Mouse (Mus musculus): Measurements from ENCODE around the gene Fam193a. TPM values are rescaled to one million over a fixed set of nuclear protein-coding genes. Genes with fewer than 3 reads are reported as not detected.

Fam193a gene
- polyA plus RNA-seq, 1 experiment from 2014 or later, result 3.3 TPM

GRCm38 (mm10) chr5:34526477-34526775, 156.7 kb downstream of the Fam193a start:
- Histone ChIP-seq H3K4me1 (ENCODE audit: control insufficient read depth, low read depth, low read length) (peaks cover 18% of the 10 kb centered on the region), H3K4me2 (ENCODE audit: low read depth, low read length) (peak overlapping the region; percentile 83), H3K27me3 (ENCODE audit: control insufficient read depth, insufficient read depth, low read depth, low read length) (no peaks in the 10 kb centered on the region; the same call in 1 of the 2 replicates), H3K4me3 (ENCODE audit: low read depth, low read length) (peak overlapping the region; percentile 81), H3K36me3 (ENCODE audit: control insufficient read depth, insufficient read depth) (no peaks in the 10 kb centered on the region), H3K9me3 (replicated peaks; ENCODE audit: control insufficient read depth, low read length) (no peaks in the 10 kb centered on the region), H3K27ac (ENCODE audit: low read length) (peak overlapping the region; percentile 78), H3K9ac (ENCODE audit: low read depth, low read length) (peak overlapping the region; percentile 72)
- WGBS (ENCODE audit: insufficient replicate concordance), result 54% methylated on average over 5 of the region's 5 CpGs
- no peak for ATAC-seq (ENCODE audit: low read depth)

GRCm38 (mm10) chr5:34527352-34527751, 157.6 kb downstream of the Fam193a start:
- H3K27ac ChIP-seq (ENCODE audit: low read length), result no peak overlapping the region
- no peaks in the 10 kb centered on the region; the same call in 1 of the 2 replicates for H3K27me3 ChIP-seq (ENCODE audit: control insufficient read depth, insufficient read depth, low read depth, low read length)
- no peak overlapping the region for H3K4me3 ChIP-seq (ENCODE audit: low read depth, low read length)
- 79% methylated on average over 2 of the region's 2 CpGs for WGBS (ENCODE audit: insufficient replicate concordance)
- no peak for ATAC-seq (ENCODE audit: low read depth)
- H3K9me3 ChIP-seq (replicated peaks; ENCODE audit: control insufficient read depth, low read length), result no peaks in the 10 kb centered on the region
- no peak overlapping the region for H3K9ac ChIP-seq (ENCODE audit: low read depth, low read length)
- no peak overlapping the region for H3K4me2 ChIP-seq (ENCODE audit: low read depth, low read length)
- no peaks in the 10 kb centered on the region for H3K36me3 ChIP-seq (ENCODE audit: control insufficient read depth, insufficient read depth)
- peaks cover 18% of the 10 kb centered on the region for H3K4me1 ChIP-seq (ENCODE audit: control insufficient read depth, low read depth, low read length)

DNA sequence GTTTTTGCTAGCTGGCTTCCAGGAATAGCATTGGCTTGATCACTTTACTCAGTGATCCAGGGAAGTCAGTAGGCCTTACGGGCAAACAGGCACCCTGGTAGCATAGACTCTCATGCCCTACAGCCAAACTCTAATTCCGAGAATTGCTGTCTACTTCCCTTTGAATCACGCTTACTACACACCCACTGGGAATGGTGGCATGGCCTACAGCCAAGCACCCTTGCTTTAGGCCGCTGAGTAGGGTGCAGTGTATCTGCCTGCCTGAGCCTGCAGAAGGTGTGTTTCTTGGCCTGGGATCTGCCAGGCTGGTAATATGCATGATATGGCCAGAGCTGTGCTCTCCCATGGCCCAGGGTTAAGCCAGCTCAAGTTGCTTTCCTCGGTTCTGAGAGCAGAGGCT, 159.0 kb downstream of the Fam193a start:
- no peaks in the 10 kb centered on the region for H3K9me3 ChIP-seq (replicated peaks; ENCODE audit: control insufficient read depth, low read length)
- H3K36me3 ChIP-seq (ENCODE audit: control insufficient read depth, insufficient read depth), result no peaks in the 10 kb centered on the region
- H3K4me1 ChIP-seq (ENCODE audit: control insufficient read depth, low read depth, low read length), result peaks cover 20% of the 10 kb centered on the region
- no peak overlapping the region for H3K9ac ChIP-seq (ENCODE audit: low read depth, low read length)
- H3K4me3 ChIP-seq (ENCODE audit: low read depth, low read length), result no peak overlapping the region
- no peak overlapping the region for H3K4me2 ChIP-seq (ENCODE audit: low read depth, low read length)
- no peak for ATAC-seq (ENCODE audit: low read depth)
- WGBS (ENCODE audit: insufficient replicate concordance), result 66% methylated on average over 5 of the region's 5 CpGs
- H3K27ac ChIP-seq (ENCODE audit: low read length), result no peak overlapping the region
- no peaks in the 10 kb centered on the region; the same call in 1 of the 2 replicates for H3K27me3 ChIP-seq (ENCODE audit: control insufficient read depth, insufficient read depth, low read depth, low read length)

DNA sequence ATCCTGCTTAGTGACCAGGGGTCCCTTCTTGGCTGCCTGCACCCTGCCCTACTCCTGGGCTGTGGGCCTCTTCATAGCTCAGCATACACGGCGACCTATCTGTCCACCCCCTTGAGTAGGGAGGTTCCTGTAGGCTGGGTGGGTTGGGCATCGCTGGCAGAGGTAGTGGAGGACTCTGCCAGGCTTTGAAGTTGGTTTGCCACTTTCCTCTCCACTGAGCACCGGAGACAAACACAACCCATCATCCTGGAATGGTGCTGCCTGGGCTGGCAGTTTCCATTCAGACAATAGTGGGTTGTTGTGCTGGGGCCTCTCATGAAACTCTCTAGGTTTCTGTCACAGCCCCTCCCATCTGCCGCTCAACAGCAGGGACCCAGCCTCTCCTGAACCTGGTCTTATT, 160.4 kb downstream of the Fam193a start:
- H3K4me3 ChIP-seq (ENCODE audit: low read depth, low read length), result no peak overlapping the region
- no peak overlapping the region for H3K4me2 ChIP-seq (ENCODE audit: low read depth, low read length)
- H3K9ac ChIP-seq (ENCODE audit: low read depth, low read length), result no peak overlapping the region
- 58% methylated on average over 5 of the region's 5 CpGs for whole genome bisulfite sequencing (ENCODE audit: insufficient replicate concordance)
- no peaks in the 10 kb centered on the region for H3K9me3 ChIP-seq (replicated peaks; ENCODE audit: control insufficient read depth, low read length)
- no peak for ATAC-seq (ENCODE audit: low read depth)
- no peaks in the 10 kb centered on the region for H3K36me3 ChIP-seq (ENCODE audit: control insufficient read depth, insufficient read depth)
- H3K27ac ChIP-seq (ENCODE audit: low read length), result no peak overlapping the region
- peaks cover 20% of the 10 kb centered on the region for H3K4me1 ChIP-seq (ENCODE audit: control insufficient read depth, low read depth, low read length)
- no peaks in the 10 kb centered on the region for H3K27me3 ChIP-seq (ENCODE audit: control insufficient read depth, insufficient read depth, low read depth, low read length)

DNA sequence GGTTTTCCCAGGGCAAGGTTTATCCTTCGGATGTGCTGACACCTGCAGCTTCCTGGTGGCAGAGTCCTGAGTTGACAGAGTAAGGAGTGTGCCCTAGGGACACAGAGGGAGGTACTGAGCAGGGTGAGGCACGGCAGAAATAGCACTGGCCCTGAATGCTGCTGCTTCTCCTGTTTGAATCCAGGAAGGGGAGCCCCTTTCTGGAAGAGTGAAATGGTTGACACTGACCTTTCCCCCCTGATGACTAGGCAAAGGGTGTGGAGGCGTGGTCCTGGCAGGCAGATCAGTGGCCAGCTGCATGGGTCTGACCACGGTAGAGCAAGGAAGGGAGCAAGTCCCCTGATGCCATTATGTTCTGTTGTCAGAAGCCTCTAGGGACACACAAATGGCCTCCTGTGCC, 161.0 kb downstream of the Fam193a start:
- Histone ChIP-seq H3K27me3 (ENCODE audit: control insufficient read depth, insufficient read depth, low read depth, low read length) (no peaks in the 10 kb centered on the region), H3K9ac (ENCODE audit: low read depth, low read length) (no peak overlapping the region), H3K9me3 (replicated peaks; ENCODE audit: control insufficient read depth, low read length) (no peaks in the 10 kb centered on the region), H3K36me3 (ENCODE audit: control insufficient read depth, insufficient read depth) (no peaks in the 10 kb centered on the region), H3K4me3 (ENCODE audit: low read depth, low read length) (no peak overlapping the region), H3K27ac (ENCODE audit: low read length) (no peak overlapping the region), H3K4me1 (ENCODE audit: control insufficient read depth, low read depth, low read length) (peaks cover 20% of the 10 kb centered on the region), H3K4me2 (ENCODE audit: low read depth, low read length) (no peak overlapping the region)
- WGBS (ENCODE audit: insufficient replicate concordance), result 27% methylated on average over 4 of the region's 4 CpGs
- ATAC-seq (ENCODE audit: low read depth), result 0 out of 2 replicates have a peak, but pooled peaks have one; percentile 25

DNA sequence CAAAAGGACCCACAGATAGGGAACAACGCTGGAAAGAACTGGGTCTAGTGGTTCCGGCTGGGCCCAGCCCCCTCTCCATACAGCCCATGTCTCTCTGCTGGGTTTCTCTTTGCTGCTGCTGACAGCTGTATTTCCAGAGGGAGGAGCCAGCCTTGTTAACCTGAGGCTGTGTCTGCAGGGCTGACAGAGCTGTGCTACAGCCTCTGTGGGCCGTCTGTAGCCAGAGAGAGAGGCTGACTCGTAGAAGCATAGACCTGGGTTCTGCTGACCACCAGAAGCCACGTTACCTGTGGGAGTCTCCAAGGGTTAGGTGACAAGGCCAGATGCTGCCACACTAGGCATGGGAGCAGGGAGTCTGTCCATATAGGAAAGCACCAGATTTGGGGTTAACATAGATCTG, 163.3 kb downstream of the Fam193a start:
- Histone ChIP-seq H3K4me1 (ENCODE audit: control insufficient read depth, low read depth, low read length) (peaks cover 8% of the 10 kb centered on the region), H3K9me3 (replicated peaks; ENCODE audit: control insufficient read depth, low read length) (no peaks in the 10 kb centered on the region), H3K4me3 (ENCODE audit: low read depth, low read length) (no peak overlapping the region), H3K9ac (ENCODE audit: low read depth, low read length) (no peak overlapping the region), H3K27me3 (ENCODE audit: control insufficient read depth, insufficient read depth, low read depth, low read length) (no peaks in the 10 kb centered on the region), H3K27ac (ENCODE audit: low read length) (peak overlapping the region; percentile 28; the same call in 1 of the 2 replicates), H3K4me2 (ENCODE audit: low read depth, low read length) (no peak overlapping the region), H3K36me3 (ENCODE audit: control insufficient read depth, insufficient read depth) (no peaks in the 10 kb centered on the region)
- no peak for ATAC-seq (ENCODE audit: low read depth)
- 66% methylated on average over 5 of the region's 5 CpGs for WGBS (ENCODE audit: insufficient replicate concordance)

DNA sequence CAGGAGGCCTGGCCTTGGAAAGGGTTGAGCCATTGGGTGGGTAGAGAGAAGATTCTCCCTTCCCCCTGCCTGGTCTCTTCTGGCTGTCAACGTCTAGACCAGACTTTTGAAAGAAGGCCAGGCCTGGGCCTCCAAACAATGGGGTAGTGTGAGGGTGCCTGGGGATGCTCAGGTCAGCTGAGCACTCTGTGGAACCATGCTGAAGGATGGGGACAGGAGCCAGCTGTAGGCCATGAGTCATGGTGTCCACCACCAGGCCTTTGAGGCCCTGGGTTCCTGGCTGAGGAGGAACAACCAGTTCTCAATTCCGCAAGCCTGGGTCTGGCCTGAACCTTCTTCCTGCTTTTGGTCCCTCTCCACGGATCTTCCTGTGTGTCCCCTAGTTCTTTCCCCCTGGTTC, 164.1 kb downstream of the Fam193a start:
- Histone ChIP-seq H3K27me3 (ENCODE audit: control insufficient read depth, insufficient read depth, low read depth, low read length) (no peaks in the 10 kb centered on the region), H3K4me1 (ENCODE audit: control insufficient read depth, low read depth, low read length) (peaks cover 10% of the 10 kb centered on the region), H3K9me3 (replicated peaks; ENCODE audit: control insufficient read depth, low read length) (no peaks in the 10 kb centered on the region), H3K4me3 (ENCODE audit: low read depth, low read length) (no peak overlapping the region), H3K36me3 (ENCODE audit: control insufficient read depth, insufficient read depth) (no peaks in the 10 kb centered on the region), H3K4me2 (ENCODE audit: low read depth, low read length) (no peak overlapping the region), H3K27ac (ENCODE audit: low read length) (peak overlapping the region; percentile 28), H3K9ac (ENCODE audit: low read depth, low read length) (no peak overlapping the region)
- WGBS (ENCODE audit: insufficient replicate concordance), result 48% methylated on average over 3 of the region's 3 CpGs
- no peak for ATAC-seq (ENCODE audit: low read depth)

DNA sequence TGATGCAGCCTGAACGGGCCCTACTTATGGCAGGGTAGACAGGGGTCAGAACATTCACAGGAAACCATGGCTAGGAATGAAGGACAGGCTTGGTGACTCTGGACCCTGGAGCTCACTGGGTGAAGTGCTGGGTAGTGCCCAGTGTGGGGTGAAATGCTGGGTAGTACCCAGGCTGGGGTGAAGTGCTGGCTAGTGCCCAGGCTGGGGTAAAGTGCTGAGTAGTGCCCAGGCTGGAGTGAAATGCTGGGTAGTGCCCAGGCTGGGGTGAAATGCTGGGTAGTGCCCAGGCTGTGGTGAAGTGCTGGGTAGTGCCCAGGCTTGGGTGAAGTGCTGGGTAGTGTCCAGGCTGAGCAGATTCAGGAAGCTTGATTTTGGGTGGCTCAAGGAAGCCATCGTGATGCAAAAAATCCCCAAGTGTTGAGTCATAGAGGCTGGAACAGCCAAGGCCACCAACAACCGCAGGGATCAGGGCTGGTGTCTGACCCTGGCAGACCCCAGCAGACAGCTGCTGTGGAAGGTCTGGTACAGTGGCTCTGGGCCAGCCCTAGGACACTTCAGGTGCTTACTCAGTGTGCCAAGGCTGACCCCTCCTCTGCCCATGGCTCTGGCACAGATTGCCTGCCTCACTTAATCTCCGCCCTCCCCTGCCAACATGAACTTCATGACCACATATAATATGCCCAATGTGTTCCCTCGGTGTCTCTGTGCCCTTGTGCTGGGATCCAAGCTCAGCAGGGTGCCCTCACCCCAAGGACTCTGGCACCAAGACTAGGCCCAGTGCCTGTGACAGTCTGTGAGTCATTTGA, 165.2 kb downstream of the Fam193a start:
- WGBS (ENCODE audit: insufficient replicate concordance), result 62% methylated on average over 5 of the region's 5 CpGs
- no peak for ATAC-seq (ENCODE audit: low read depth)
- H3K9ac ChIP-seq (ENCODE audit: low read depth, low read length), result no peak overlapping the region
- H3K4me1 ChIP-seq (ENCODE audit: control insufficient read depth, low read depth, low read length), result peaks cover 10% of the 10 kb centered on the region
- H3K4me2 ChIP-seq (ENCODE audit: low read depth, low read length), result no peak overlapping the region
- no peaks in the 10 kb centered on the region for H3K36me3 ChIP-seq (ENCODE audit: control insufficient read depth, insufficient read depth)
- no peak overlapping the region for H3K27ac ChIP-seq (ENCODE audit: low read length)
- H3K9me3 ChIP-seq (replicated peaks; ENCODE audit: control insufficient read depth, low read length), result no peaks in the 10 kb centered on the region
- H3K27me3 ChIP-seq (ENCODE audit: control insufficient read depth, insufficient read depth, low read depth, low read length), result no peaks in the 10 kb centered on the region
- no peak overlapping the region for H3K4me3 ChIP-seq (ENCODE audit: low read depth, low read length)

GRCm38 (mm10) chr5:34535831-34536230, 166.1 kb downstream of the Fam193a start:
- H3K9me3 ChIP-seq (replicated peaks; ENCODE audit: control insufficient read depth, low read length), result no peaks in the 10 kb centered on the region
- peaks cover 6% of the 10 kb centered on the region for H3K4me1 ChIP-seq (ENCODE audit: control insufficient read depth, low read depth, low read length)
- 64% methylated on average over 7 of the region's 7 CpGs for WGBS (ENCODE audit: insufficient replicate concordance)
- ATAC-seq (ENCODE audit: low read depth), result no peak
- no peak overlapping the region for H3K4me3 ChIP-seq (ENCODE audit: low read depth, low read length)
- no peak overlapping the region for H3K27ac ChIP-seq (ENCODE audit: low read length)
- no peaks in the 10 kb centered on the region for H3K36me3 ChIP-seq (ENCODE audit: control insufficient read depth, insufficient read depth)
- no peaks in the 10 kb centered on the region for H3K27me3 ChIP-seq (ENCODE audit: control insufficient read depth, insufficient read depth, low read depth, low read length)
- H3K4me2 ChIP-seq (ENCODE audit: low read depth, low read length), result no peak overlapping the region
- H3K9ac ChIP-seq (ENCODE audit: low read depth, low read length), result no peak overlapping the region

Measured in liver, embryonic 16.5 days (tissue).